Mouse (Mus musculus): ENCODE measurements around the gene Rnf214.
A peak's percentile ranks its signal among the peaks of the same experiment; 100 is the strongest.

Rnf214 gene

GRCm38 (mm10) chr9:45906355-45907077 lies at the start of gene Rnf214, which contains the start of gene Pcsk7:
Rnf214 (minus strand) TSS chr9:45906911.
Pcsk7 (plus strand) TSS chr9:45906497.
- peak; percentile 92 for DNase-seq (ENCODE audit: low read depth, low spot score)

- peak; percentile 90 for DNase-seq (ENCODE audit: low read depth, low spot score)
Measured at GRCm38 (mm10) chr9:45955107-45955963, 48.6 kb upstream of the Rnf214 start, which contains the start of gene Sidt2. Sidt2 (minus strand) TSS chr9:45955258.

GRCm38 (mm10) chr9:45954294-45955106 lies 47.8 kb upstream of the Rnf214 start:
- DNase-seq (ENCODE audit: low read depth, low spot score), result peak; percentile 59

GRCm38 (mm10) chr9:45953511-45954293 lies 47.0 kb upstream of the Rnf214 start:
- no peak for DNase-seq (ENCODE audit: low read depth, low spot score)

- no peak for DNase-seq (ENCODE audit: low read depth, low spot score)
Measured at GRCm38 (mm10) chr9:45952890-45953289, 46.2 kb upstream of the Rnf214 start.

GRCm38 (mm10) chr9:45952057-45952456 lies 45.3 kb upstream of the Rnf214 start:
- DNase-seq (ENCODE audit: low read depth, low spot score), result no peak

GRCm38 (mm10) chr9:45946872-45947183 lies 40.1 kb upstream of the Rnf214 start:
- DNase-seq (ENCODE audit: low read depth, low spot score), result no peak

- DNase-seq (ENCODE audit: low read depth, low spot score), result no peak
Measured at GRCm38 (mm10) chr9:45946182-45946871, 39.6 kb upstream of the Rnf214 start.

- DNase-seq (ENCODE audit: low read depth, low spot score), result no peak
Measured at GRCm38 (mm10) chr9:45945721-45946120, 39.0 kb upstream of the Rnf214 start.

GRCm38 (mm10) chr9:45944506-45945400 lies 38.0 kb upstream of the Rnf214 start:
- no peak for DNase-seq (ENCODE audit: low read depth, low spot score)

GRCm38 (mm10) chr9:45943628-45944505 lies 37.2 kb upstream of the Rnf214 start:
- DNase-seq (ENCODE audit: low read depth, low spot score), result no peak

GRCm38 (mm10) chr9:45942916-45943315 lies 36.2 kb upstream of the Rnf214 start:
- no peak for DNase-seq (ENCODE audit: low read depth, low spot score)

GRCm38 (mm10) chr9:45942464-45942863 lies 35.8 kb upstream of the Rnf214 start:
- DNase-seq (ENCODE audit: low read depth, low spot score), result no peak

GRCm38 (mm10) chr9:45941329-45941888 lies 34.7 kb upstream of the Rnf214 start:
- no peak for DNase-seq (ENCODE audit: low read depth, low spot score)

GRCm38 (mm10) chr9:45939794-45940193 lies 33.1 kb upstream of the Rnf214 start:
- DNase-seq (ENCODE audit: low read depth, low spot score), result no peak

- DNase-seq (ENCODE audit: low read depth, low spot score), result no peak
Measured at GRCm38 (mm10) chr9:45938952-45939637, 32.4 kb upstream of the Rnf214 start.

- DNase-seq (ENCODE audit: low read depth, low spot score), result no peak
Measured at GRCm38 (mm10) chr9:45938088-45938487, 31.4 kb upstream of the Rnf214 start.

- peak; percentile 62 for DNase-seq (ENCODE audit: low read depth, low spot score)
Measured at GRCm38 (mm10) chr9:45936883-45937282, 30.2 kb upstream of the Rnf214 start.
